Mouse (Mus musculus): ENCODE measurements around the gene Ripor3. TPM values are rescaled to one million over a fixed set of nuclear protein-coding genes. Genes with fewer than 3 reads are reported as not detected.
A peak's percentile ranks its signal among the peaks of the same experiment; 100 is the strongest.

Gene Ripor3
- polyA plus RNA-seq, 1 experiment = 4.3 TPM

GRCm38 (mm10) chr2:167997562-167997961 lies 12.9 kb downstream of the Ripor3 start:
- no peak for TF ChIP-seq POLR2A (IDR thresholded peaks at IDR 0.05; ENCODE audit: low read depth, low read length)
- no peak for TF ChIP-seq CTCF (IDR thresholded peaks at IDR 0.05; ENCODE audit: borderline replicate concordance, insufficient read depth, low read length)
- Histone ChIP-seq H3K27ac (ENCODE audit: insufficient read depth, low read length) (no peak overlapping the region), H3K4me3 (ENCODE audit: insufficient read depth, low read length) (no peak overlapping the region), H3K4me1 (ENCODE audit: control insufficient read depth, insufficient read depth, low read length) (no peaks in the 10 kb centered on the region)

GRCm38 (mm10) chr2:167996672-167997215 lies 13.7 kb downstream of the Ripor3 start:
- H3K27ac ChIP-seq (ENCODE audit: insufficient read depth, low read length) = no peak overlapping the region
- H3K4me1 ChIP-seq (ENCODE audit: control insufficient read depth, insufficient read depth, low read length) = no peaks in the 10 kb centered on the region
- TF ChIP-seq POLR2A (IDR thresholded peaks at IDR 0.05; ENCODE audit: low read depth, low read length) (no peak), CTCF (IDR thresholded peaks at IDR 0.05; ENCODE audit: borderline replicate concordance, insufficient read depth, low read length) (no peak)

GRCm38 (mm10) chr2:167995870-167996635 lies 14.4 kb downstream of the Ripor3 start:
- Histone ChIP-seq H3K27ac (ENCODE audit: insufficient read depth, low read length) (no peak overlapping the region), H3K4me1 (ENCODE audit: control insufficient read depth, insufficient read depth, low read length) (no peaks in the 10 kb centered on the region), H3K4me3 (ENCODE audit: insufficient read depth, low read length) (no peak overlapping the region)
- no peak for TF ChIP-seq CTCF (IDR thresholded peaks at IDR 0.05; ENCODE audit: borderline replicate concordance, insufficient read depth, low read length)
- TF ChIP-seq POLR2A (IDR thresholded peaks at IDR 0.05; ENCODE audit: low read depth, low read length) = no peak

More at GRCm38 (mm10) chr2:167996672-167997215, 13.7 kb downstream of the Ripor3 start:
- H3K4me3 ChIP-seq (ENCODE audit: insufficient read depth, low read length) = no peak overlapping the region

DNA sequence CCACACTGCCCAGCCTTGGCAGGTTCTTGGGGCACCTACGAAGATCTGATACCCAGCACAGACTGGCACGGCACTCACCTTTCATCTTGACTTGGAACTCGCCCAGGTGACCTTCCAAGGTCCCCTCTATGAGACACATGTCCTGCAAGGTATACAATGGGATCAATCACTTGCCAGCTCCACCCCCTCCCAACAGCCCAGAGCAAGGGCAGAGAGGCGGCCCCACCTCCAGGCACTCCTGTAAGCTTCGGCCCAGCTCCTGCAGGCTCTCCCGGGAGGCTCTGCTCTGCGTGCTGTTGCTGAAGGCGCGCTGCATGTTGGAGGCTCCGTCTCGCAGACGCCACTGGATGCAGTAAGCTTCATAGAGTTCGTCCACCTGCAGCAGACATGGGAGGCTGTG lies 17.2 kb downstream of the Ripor3 start:
- no peaks in the 10 kb centered on the region for H3K4me1 ChIP-seq (ENCODE audit: control insufficient read depth, insufficient read depth, low read length)

GRCm38 (mm10) chr2:167989310-167989709 lies 21.1 kb downstream of the Ripor3 start:
- TF ChIP-seq CTCF (IDR thresholded peaks at IDR 0.05; ENCODE audit: borderline replicate concordance, insufficient read depth, low read length) = no peak
- no peak for TF ChIP-seq POLR2A (IDR thresholded peaks at IDR 0.05; ENCODE audit: low read depth, low read length)
- H3K4me1 ChIP-seq (ENCODE audit: control insufficient read depth, insufficient read depth, low read length) = no peaks in the 10 kb centered on the region
- no peak overlapping the region for H3K27ac ChIP-seq (ENCODE audit: insufficient read depth, low read length)
- no peak overlapping the region for H3K4me3 ChIP-seq (ENCODE audit: insufficient read depth, low read length)

More for the DNA sequence above, 17.2 kb downstream of the Ripor3 start:
- H3K4me3 ChIP-seq (ENCODE audit: insufficient read depth, low read length) = no peak overlapping the region
- H3K27ac ChIP-seq (ENCODE audit: insufficient read depth, low read length) = no peak overlapping the region
- TF ChIP-seq CTCF (IDR thresholded peaks at IDR 0.05; ENCODE audit: borderline replicate concordance, insufficient read depth, low read length) (no peak), POLR2A (IDR thresholded peaks at IDR 0.05; ENCODE audit: low read depth, low read length) (no peak)

DNA sequence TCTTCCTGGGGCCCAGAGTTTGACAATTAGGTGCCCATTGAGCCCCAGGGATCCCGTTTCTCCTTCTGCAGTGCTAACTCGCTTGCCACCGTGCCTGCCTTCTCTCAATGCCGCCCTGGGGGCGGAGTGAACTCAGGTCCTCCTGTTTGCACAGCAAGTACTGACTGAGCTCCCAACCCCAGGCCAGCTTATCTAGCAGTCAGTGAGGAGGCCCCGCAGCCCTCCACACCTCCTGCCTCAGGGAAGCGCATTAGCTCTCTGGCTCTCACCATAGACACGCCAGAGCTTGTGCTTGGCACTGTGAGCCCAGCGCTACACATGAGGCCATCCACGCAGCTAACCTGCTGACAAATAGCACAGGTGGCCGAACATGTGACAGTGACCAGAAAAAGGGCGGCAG lies 22.8 kb downstream of the Ripor3 start:
- TF ChIP-seq CTCF (IDR thresholded peaks at IDR 0.05; ENCODE audit: borderline replicate concordance, insufficient read depth, low read length) = no peak
- no peak for TF ChIP-seq POLR2A (IDR thresholded peaks at IDR 0.05; ENCODE audit: low read depth, low read length)
- Histone ChIP-seq H3K27ac (ENCODE audit: insufficient read depth, low read length) (no peak overlapping the region), H3K4me1 (ENCODE audit: control insufficient read depth, insufficient read depth, low read length) (no peaks in the 10 kb centered on the region), H3K4me3 (ENCODE audit: insufficient read depth, low read length) (no peak overlapping the region)

- TF ChIP-seq CTCF (IDR thresholded peaks at IDR 0.05; ENCODE audit: borderline replicate concordance, insufficient read depth, low read length) (peak; percentile 82), POLR2A (IDR thresholded peaks at IDR 0.05; ENCODE audit: low read depth, low read length) (no peak)
- no peak overlapping the region for H3K27ac ChIP-seq (ENCODE audit: insufficient read depth, low read length)
- no peak overlapping the region for H3K4me3 ChIP-seq (ENCODE audit: insufficient read depth, low read length)
- no peaks in the 10 kb centered on the region for H3K4me1 ChIP-seq (ENCODE audit: control insufficient read depth, insufficient read depth, low read length)
These were observed 23.7 kb downstream of the Ripor3 start for GRCm38 (mm10) chr2:167986762-167987161.

- no peak for TF ChIP-seq POLR2A (IDR thresholded peaks at IDR 0.05; ENCODE audit: low read depth, low read length)
- peak; percentile 13; the same call in 1 of the 2 replicates for TF ChIP-seq CTCF (IDR thresholded peaks at IDR 0.05; ENCODE audit: borderline replicate concordance, insufficient read depth, low read length)
- H3K27ac ChIP-seq (ENCODE audit: insufficient read depth, low read length) = no peak overlapping the region
- no peaks in the 10 kb centered on the region for H3K4me1 ChIP-seq (ENCODE audit: control insufficient read depth, insufficient read depth, low read length)
- no peak overlapping the region for H3K4me3 ChIP-seq (ENCODE audit: insufficient read depth, low read length)
These were observed 25.5 kb downstream of the Ripor3 start for GRCm38 (mm10) chr2:167984946-167985345.

DNA sequence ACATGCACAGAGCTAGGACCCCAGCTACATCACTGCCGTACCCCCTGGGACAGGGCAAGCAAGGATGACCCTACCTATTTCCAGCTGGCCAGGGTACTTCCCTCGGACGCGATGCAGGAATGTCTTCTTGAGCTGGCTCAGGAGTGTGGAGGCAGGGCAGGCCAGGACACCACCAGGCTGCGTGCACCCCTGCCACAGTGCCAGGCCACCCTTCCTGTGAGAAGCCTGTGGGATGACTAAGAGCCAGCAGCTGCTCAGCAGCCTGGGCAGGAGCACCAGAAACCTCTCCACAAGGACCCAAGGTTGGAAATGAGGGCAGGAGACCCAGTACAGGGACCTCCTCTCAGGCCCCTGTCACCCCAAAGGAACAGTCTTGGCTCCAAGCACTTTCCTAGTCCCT lies 26.0 kb downstream of the Ripor3 start:
- no peak for TF ChIP-seq CTCF (IDR thresholded peaks at IDR 0.05; ENCODE audit: borderline replicate concordance, insufficient read depth, low read length)
- TF ChIP-seq POLR2A (IDR thresholded peaks at IDR 0.05; ENCODE audit: low read depth, low read length) = no peak
- Histone ChIP-seq H3K27ac (ENCODE audit: insufficient read depth, low read length) (no peak overlapping the region), H3K4me1 (ENCODE audit: control insufficient read depth, insufficient read depth, low read length) (no peaks in the 10 kb centered on the region), H3K4me3 (ENCODE audit: insufficient read depth, low read length) (no peak overlapping the region)

DNA sequence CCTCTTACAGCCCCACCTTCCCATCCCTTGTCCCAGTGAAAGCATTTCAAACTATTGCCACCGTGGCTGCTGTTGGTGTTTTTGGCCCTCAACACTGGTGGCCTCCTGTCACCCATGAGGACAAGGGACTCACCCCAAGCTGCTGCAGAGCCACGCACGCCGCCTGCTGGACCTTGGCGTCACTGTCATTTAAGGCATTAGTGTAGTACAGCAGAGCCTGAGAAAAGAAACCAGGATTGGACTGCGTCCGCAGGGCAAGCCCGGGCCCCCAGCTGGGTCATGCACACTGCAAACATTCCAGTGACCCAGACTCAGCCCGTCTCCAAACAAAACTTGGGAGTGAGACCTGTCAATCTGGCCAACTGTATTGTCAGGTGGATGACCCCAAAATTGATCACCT lies 27.8 kb downstream of the Ripor3 start:
- Histone ChIP-seq H3K27ac (ENCODE audit: insufficient read depth, low read length) (no peak overlapping the region), H3K4me1 (ENCODE audit: control insufficient read depth, insufficient read depth, low read length) (no peaks in the 10 kb centered on the region), H3K4me3 (ENCODE audit: insufficient read depth, low read length) (no peak overlapping the region)
- no peak for TF ChIP-seq POLR2A (IDR thresholded peaks at IDR 0.05; ENCODE audit: low read depth, low read length)
- TF ChIP-seq CTCF (IDR thresholded peaks at IDR 0.05; ENCODE audit: borderline replicate concordance, insufficient read depth, low read length) = peak; percentile 51; the same call in 1 of the 2 replicates
